Mouse (Mus musculus): Measurements from ENCODE around the gene Magel2.

Gene Magel2

DNA sequence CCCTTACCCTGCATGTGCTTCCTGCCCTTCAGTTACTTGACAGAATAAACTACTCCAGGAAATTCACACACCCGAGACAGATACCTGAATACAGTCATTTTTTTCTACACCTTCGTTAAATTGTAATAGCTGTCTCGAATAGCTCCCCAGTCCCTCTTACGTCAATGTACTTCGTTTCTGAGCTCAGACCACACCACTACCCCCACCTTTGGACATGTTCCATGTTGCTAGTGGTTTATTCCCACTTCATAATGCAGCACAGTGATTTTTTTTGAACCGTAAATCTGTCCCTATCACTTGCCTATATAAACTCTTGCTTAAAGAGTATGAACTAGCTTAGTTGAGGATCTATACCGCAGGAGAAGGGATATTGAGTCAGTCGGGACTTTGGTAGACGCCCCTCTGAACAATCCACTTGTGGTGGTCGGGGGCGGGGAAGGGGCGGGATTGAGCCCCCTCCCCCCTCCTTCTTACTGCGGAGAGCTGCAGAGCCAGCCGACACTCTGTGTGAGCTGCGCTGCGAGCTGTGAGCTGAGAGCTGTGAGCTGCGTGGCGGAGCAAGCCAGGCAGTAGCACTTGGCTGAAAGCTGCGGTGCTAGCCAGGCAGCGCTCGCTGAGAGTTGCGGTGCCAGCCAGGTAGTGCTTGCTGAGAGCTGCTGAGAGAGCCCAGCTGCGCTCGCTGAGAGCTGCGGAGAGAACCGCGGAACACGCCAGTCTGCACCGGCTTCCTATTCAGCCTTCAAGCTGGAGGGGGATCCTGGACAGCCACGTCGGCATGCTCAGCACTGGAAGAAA, at the start of gene Magel2:
TSS of gene Magel2 (plus strand) at position 501 of the 795 bp plus-strand sequence.
- no peak for DNase-seq

GRCm38 (mm10) chr7:62345411-62345810, 31.4 kb upstream of the Magel2 start:
- DNase-seq, result no peak

- no peak for DNase-seq
Observed at GRCm38 (mm10) chr7:62346269-62346668, 30.5 kb upstream of the Magel2 start, which contains the start of gene Ndn. Gene Ndn, plus strand, starts transcription at chr7:62346569.

DNA sequence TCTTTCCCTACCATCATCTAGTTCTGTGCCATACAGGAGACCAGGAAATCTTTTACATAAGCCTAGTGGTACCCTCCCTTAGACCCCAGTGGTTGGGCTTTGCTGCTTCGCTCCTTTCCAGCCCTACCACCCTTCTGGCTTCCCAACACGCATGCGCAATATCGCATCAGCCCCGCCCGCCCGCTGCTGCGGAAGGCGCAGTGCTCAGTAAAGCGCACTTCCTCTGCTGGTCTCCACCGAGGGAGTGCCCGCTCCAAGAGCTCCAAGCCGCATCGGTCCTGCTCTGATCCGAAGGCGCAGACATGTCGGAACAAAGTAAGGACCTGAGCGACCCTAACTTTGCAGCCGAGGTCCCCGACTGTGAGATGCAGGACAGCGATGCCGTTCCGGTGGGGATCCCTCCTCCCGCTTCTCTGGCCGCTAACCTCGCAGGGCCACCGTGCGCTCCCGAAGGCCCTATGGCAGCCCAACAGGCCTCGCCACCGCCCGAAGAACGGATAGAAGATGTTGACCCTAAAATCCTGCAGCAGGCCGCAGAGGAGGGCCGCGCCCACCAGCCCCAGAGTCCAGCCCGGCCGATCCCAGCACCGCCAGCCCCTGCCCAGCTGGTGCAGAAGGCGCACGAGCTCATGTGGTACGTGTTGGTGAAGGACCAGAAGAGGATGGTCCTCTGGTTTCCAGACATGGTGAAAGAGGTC, 28.6 kb upstream of the Magel2 start:
- peak; percentile 84 for DNase-seq

DNA sequence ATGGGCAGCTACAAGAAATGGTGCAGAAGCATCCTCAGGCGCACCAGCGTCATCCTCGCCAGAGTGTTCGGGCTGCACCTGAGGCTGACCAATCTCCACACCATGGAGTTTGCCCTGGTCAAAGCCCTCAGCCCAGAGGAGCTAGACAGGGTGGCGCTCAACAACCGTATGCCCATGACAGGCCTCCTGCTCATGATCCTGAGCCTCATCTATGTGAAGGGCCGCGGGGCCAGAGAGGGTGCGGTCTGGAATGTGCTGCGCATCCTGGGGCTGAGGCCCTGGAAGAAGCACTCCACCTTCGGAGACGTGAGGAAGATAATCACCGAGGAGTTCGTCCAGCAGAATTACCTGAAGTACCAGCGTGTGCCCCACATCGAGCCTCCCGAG, 28.0 kb upstream of the Magel2 start:
- DNase-seq, result peak; percentile 3

GRCm38 (mm10) chr7:62351266-62351665, 25.5 kb upstream of the Magel2 start:
- DNase-seq, result no peak

DNA sequence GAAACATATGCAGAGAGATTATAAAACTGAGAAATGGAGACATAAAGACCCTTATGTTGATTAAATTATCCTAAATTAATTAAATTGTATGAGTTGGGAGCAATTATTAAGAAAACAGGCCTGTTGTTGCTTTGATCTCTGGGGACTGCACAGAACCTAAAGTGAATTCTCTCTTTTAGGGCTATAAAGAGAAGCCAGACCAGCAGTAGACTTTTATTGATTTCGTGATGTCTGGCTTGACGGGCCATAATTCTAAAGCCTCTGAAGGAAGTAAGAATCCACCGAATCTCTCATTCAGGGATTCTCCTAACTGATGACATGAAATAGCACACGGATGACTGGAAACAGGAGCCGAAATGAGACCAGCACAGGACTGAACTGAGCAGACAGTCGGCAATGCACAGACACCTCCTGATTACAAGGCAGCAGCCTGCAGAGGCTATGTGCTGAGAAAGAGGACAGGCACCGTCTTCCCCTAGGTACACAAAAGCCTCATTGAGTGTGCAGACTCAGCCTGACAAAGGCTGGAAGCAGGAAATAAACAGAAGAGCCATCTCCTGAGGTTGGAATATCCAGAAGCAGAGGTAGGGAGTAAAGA, 11.7 kb upstream of the Magel2 start:
- no peak for DNase-seq

GRCm38 (mm10) chr7:62366730-62367129, 10.1 kb upstream of the Magel2 start:
- DNase-seq, result no peak

DNA sequence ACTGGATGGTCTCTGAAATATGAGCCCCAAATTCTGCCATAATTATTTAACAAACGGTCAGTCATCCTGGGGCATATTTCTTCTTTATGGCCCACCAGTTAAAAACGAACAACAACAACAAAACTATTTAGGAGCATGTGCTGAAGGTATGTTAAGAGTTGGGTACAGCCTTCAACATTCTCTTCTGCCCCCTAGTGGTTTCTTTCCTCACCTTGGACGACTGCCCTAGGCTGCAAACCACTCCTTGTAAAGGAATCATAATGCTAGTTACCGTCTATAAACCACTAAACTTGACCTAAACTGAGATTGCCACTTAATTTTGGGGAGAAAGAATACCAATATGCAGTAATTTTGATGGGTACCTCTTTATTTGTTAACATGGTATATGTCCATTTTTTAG, 1.2 kb upstream of the Magel2 start:
- DNase-seq, result no peak

DNA sequence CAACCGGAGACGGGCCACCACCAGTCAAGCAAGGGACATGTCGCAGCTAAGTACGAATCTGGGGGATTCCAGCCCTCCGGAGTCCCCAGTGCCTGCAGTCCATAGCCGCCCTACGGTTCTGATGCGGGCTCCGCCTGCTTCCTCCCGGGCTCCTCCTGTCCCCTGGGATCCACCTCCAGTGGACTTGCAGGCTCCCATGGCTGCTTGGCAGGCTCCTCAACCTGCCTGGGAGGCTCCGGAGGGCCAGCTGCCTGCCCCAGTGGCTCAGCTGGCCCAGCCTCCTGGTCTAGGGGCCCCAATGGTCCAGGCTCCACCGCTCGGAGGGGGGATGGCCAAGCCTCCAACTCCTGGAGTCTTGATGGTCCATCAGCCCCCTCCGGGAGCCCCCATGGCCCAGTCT, 503 bp downstream of the Magel2 start:
- DNase-seq, result no peak

GRCm38 (mm10) chr7:62378529-62378928, 1.7 kb downstream of the Magel2 start:
- no peak for DNase-seq

DNA sequence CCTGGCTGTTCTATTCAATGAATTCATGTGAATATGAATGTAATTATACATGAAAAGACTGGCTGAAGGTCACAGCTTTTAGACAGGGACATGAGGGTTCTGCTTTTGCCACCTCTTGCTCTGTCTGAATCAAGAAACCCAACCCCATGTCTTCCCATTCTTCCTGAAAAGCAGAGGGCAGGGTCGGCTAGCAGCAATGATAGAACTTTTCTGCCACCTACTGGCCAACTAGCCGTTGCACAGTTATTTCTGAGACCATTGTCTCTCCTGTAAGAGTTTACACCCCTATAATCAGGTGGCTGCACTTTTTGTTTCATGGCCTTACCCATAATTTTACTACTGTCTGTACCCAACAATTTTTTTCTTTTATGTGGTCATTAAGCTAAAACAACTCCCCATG, 5.6 kb downstream of the Magel2 start:
- DNase-seq, result no peak

- no peak for DNase-seq
Observed at GRCm38 (mm10) chr7:62388291-62388690, 11.5 kb downstream of the Magel2 start.

GRCm38 (mm10) chr7:62392202-62392601, 15.4 kb downstream of the Magel2 start:
- DNase-seq, result no peak

GRCm38 (mm10) chr7:62406573-62407050, 29.8 kb downstream of the Magel2 start:
- no peak for DNase-seq

GRCm38 (mm10) chr7:62407803-62408202, 31.0 kb downstream of the Magel2 start:
- DNase-seq, result no peak

- no peak for DNase-seq
Observed at GRCm38 (mm10) chr7:62415222-62415621, 38.4 kb downstream of the Magel2 start.

- DNase-seq, result no peak
Observed at GRCm38 (mm10) chr7:62416173-62416572, 39.4 kb downstream of the Magel2 start.

DNA sequence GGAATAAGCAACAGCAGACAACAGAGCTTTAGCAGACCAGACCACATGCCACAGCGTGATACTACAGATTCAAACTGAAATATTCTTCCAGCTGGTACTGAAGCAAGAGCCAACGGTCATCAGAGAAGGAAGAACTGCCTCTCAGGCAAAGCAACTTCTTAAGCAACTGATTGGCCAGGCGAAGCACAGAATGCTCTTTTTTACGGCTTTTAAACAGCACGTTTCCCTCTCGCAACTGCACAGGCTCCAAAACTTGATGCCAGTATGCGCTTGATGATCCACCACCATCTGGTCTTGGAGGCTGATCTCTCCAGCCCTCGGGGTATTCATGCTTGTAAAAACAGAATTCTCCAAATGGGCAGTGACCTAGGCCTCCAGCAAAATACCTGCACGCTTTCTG, 41.5 kb downstream of the Magel2 start:
- no peak for DNase-seq

GRCm38 (mm10) chr7:62419105-62419492, 42.3 kb downstream of the Magel2 start:
- no peak for DNase-seq

DNA sequence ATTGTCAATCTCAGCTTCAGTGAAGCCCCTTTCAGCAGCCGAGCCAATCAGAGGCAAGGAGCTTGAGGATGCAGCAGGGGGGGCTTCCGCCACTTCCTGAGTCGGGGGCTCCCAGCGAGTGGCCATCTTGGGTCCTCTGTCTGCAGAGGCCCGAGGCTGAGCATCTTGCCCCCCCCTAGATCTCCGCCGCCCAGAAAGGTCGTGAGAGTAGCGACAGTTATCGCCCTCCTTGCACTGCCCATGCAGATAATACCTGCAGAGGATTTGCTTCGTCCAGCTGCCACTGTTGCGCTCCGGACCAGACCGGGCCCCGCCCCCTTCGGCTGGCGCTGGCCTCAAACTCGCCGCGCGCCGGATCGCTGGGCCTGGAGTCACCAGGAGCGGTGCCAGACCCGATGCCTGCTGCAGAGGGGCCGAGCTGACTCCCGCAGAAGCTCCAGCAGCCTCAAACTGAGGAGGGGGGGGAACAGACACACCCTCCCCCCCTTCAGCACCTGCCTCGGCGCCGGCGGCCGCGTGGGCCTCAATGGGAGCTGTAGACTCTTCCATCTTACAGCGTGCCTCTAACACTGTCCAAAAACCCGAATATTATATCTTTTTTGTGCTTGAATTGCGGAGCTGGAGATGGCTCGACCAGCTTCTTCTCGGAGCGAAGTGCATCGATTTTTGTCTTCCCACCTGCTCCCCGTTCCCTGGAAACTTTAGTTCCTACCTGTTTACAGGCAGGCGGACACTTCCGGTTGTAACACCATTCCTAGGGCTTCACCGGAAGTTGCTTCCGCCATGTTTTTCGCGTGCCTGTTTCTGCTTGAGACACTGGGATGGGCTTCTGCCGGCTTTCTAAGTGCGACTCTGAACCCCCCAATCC, 42.9 kb downstream of the Magel2 start, which contains the start of gene Mkrn3:
TSS of gene Mkrn3 (minus strand) at position 647 of the 868 bp plus-strand sequence.
- peak; percentile 10 for DNase-seq

GRCm38 (mm10) chr7:62420566-62420965, 43.8 kb downstream of the Magel2 start:
- DNase-seq, result no peak

GRCm38 (mm10) chr7:62423210-62423609, 46.4 kb downstream of the Magel2 start:
- DNase-seq, result no peak

All from cerebellum, adult 9-11 months (tissue).